Mouse (Mus musculus) cortical plate, adult 2 months (tissue): ENCODE results near the gene Slc25a34.

ENCODE experiments used
- CTCF ChIP-seq: fragments of 200-500 bp; IDR thresholded peaks from 2 replicates; pipeline ENCODE4 v1.5.1; 2011; ENCODE audit warnings: mild to moderate bottlenecking, control low read depth, low read length; ENCODE audit not compliant: insufficient read depth; ENCODE audit errors: extremely low read depth
- POLR2A ChIP-seq: fragments of 200-500 bp; IDR thresholded peaks from 2 replicates; pipeline ENCODE4 v1.6.1; 2011; ENCODE audit warnings: mild to moderate bottlenecking, low read length, control low read depth; ENCODE audit not compliant: insufficient read depth; ENCODE audit errors: extremely low read depth

DNA sequence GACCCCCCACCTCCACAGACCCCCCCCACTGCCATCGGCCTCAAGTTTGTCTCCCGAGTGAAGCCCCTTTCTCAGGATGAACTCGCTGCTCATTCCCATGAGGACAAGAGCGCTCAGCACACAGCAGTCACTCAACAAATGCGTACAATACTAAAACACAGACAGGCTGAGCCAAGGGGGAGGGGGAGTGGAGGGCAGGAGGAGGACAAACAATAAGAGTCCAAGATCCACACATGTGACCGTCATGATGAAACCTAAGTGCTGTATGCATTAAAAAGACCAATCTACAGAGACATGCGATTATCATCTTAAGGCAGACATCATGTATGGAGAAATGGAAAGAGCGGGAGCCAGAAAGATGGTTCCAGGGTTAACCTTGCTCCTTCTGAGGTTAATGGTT lies 33.3 kb upstream of the Slc25a34 start:
- TF ChIP-seq POLR2A = no peak
- no peak for TF ChIP-seq CTCF
